Mouse (Mus musculus): ENCODE measurements around the gene Leo1. TPM values are rescaled to one million over a fixed set of nuclear protein-coding genes. Genes with fewer than 3 reads are reported as not detected.
"Not testable (repeated sequence)": the region's sequence is repeated elsewhere in the genome, so short reads cannot be mapped to it uniquely, and the experiment has no call there.

Gene Leo1
- total and polyA plus RNA-seq, 3 experiments: 3.0 to 20.4 (median 12.4) TPM

GRCm38 (mm10) chr9:75441691-75442131 lies 387 bp downstream of the Leo1 start:
- Histone ChIP-seq H3K27ac (peak overlapping the region; percentile 92), H3K4me3 (peak overlapping the region; percentile 85), H3K27me3 (ENCODE audit: control insufficient read depth, insufficient read depth, low read length) (no peaks in the 10 kb centered on the region), H3K79me2 (replicated peaks; ENCODE audit: control insufficient read depth, insufficient read depth, low read length) (peaks cover 3% of the 10 kb centered on the region; the same call in 1 of the 2 replicates), H3K9ac (ENCODE audit: low read depth, low read length) (peak overlapping the region; percentile 90), H3K36me3 (ENCODE audit: control insufficient read depth, insufficient read depth, low read length) (no peaks in the 10 kb centered on the region), H3K4me1 (ENCODE audit: control insufficient read depth, insufficient read depth, low read length) (peaks cover 4% of the 10 kb centered on the region; the same call in 1 of the 2 replicates)
- WGBS: under 1% methylated on average over 28 of the region's 31 CpGs
- peak; percentile 65 for TF ChIP-seq CTCF (IDR thresholded peaks at IDR 0.05)
- TF ChIP-seq POLR2A (IDR thresholded peaks at IDR 0.05; ENCODE audit: insufficient read depth, low read depth, low read length): no peak
- TF ChIP-seq EP300 (IDR thresholded peaks at IDR 0.05; ENCODE audit: insufficient read depth, low read depth, low read length): no peak
- intact Hi-C loops (cut with DNase I): loop anchor here (5.0 kb wide), 1 partner anchor 71 kb away; no protein-coding TSS in a partner anchor
- DNase-seq: no peak

GRCm38 (mm10) chr9:75444981-75445380 lies 3.7 kb downstream of the Leo1 start:
- Histone ChIP-seq H3K27ac (no peak overlapping the region), H3K9ac (ENCODE audit: low read depth, low read length) (no peak overlapping the region), H3K27me3 (ENCODE audit: control insufficient read depth, insufficient read depth, low read length) (no peaks in the 10 kb centered on the region), H3K4me1 (ENCODE audit: control insufficient read depth, insufficient read depth, low read length) (0 out of 2 replicates have a peak, but pooled peaks cover 1% of the 10 kb centered on the region), H3K4me3 (no peak overlapping the region), H3K79me2 (replicated peaks; ENCODE audit: control insufficient read depth, insufficient read depth, low read length) (peaks cover 4% of the 10 kb centered on the region; the same call in 1 of the 2 replicates), H3K36me3 (ENCODE audit: control insufficient read depth, insufficient read depth, low read length) (no peaks in the 10 kb centered on the region)
- no peak for TF ChIP-seq POLR2A (IDR thresholded peaks at IDR 0.05; ENCODE audit: insufficient read depth, low read depth, low read length)
- no peak for TF ChIP-seq CTCF (IDR thresholded peaks at IDR 0.05)
- no peak for TF ChIP-seq EP300 (IDR thresholded peaks at IDR 0.05; ENCODE audit: insufficient read depth, low read depth, low read length)
- 90% methylated on average over 15 of the region's 15 CpGs for WGBS
- intact Hi-C loops (cut with DNase I): loop anchor here (5.0 kb wide), 1 partner anchor 67 kb away; no protein-coding TSS in a partner anchor
- no peak for DNase-seq

GRCm38 (mm10) chr9:75446574-75446973 lies 5.2 kb downstream of the Leo1 start:
- H3K27ac ChIP-seq; H3K4me1 ChIP-seq (ENCODE audit: control insufficient read depth, insufficient read depth, low read length); H3K36me3 ChIP-seq (ENCODE audit: control insufficient read depth, insufficient read depth, low read length); H3K27me3 ChIP-seq (ENCODE audit: control insufficient read depth, insufficient read depth, low read length); H3K79me2 ChIP-seq (replicated peaks; ENCODE audit: control insufficient read depth, insufficient read depth, low read length); intact Hi-C loops (cut with DNase I); DNase-seq; H3K4me3 ChIP-seq; H3K9ac ChIP-seq (ENCODE audit: low read depth, low read length): not testable (repeated sequence)
- 81% methylated on average over 10 of the region's 10 CpGs for WGBS

- H3K36me3 ChIP-seq (ENCODE audit: control insufficient read depth, insufficient read depth, low read length): 0 out of 2 replicates have a peak, but pooled peaks cover 2% of the 10 kb centered on the region
These were observed 6.7 kb downstream of the Leo1 start for GRCm38 (mm10) chr9:75448021-75448420.

GRCm38 (mm10) chr9:75453994-75454393 lies 12.7 kb downstream of the Leo1 start:
- no peaks in the 10 kb centered on the region; the same call in 1 of the 2 replicates for H3K4me1 ChIP-seq (ENCODE audit: control insufficient read depth, insufficient read depth, low read length)
- H3K36me3 ChIP-seq (ENCODE audit: control insufficient read depth, insufficient read depth, low read length): 0 out of 2 replicates have a peak, but pooled peaks cover 2% of the 10 kb centered on the region
- H3K79me2 ChIP-seq (replicated peaks; ENCODE audit: control insufficient read depth, insufficient read depth, low read length): no peaks in the 10 kb centered on the region
- no peak for TF ChIP-seq CTCF (IDR thresholded peaks at IDR 0.05)
- TF ChIP-seq EP300 (IDR thresholded peaks at IDR 0.05; ENCODE audit: insufficient read depth, low read depth, low read length): no peak
- no peak for TF ChIP-seq POLR2A (IDR thresholded peaks at IDR 0.05; ENCODE audit: insufficient read depth, low read depth, low read length)
- no peaks in the 10 kb centered on the region for H3K27me3 ChIP-seq (ENCODE audit: control insufficient read depth, insufficient read depth, low read length)
- DNase-seq: no peak
- H3K4me3 ChIP-seq: no peak overlapping the region
- no peak overlapping the region for H3K27ac ChIP-seq
- WGBS: 60% methylated on average over 2 of the region's 2 CpGs
- intact Hi-C loops (cut with DNase I): no loop called here
- H3K9ac ChIP-seq (ENCODE audit: low read depth, low read length): no peak overlapping the region

More at GRCm38 (mm10) chr9:75448021-75448420, 6.7 kb downstream of the Leo1 start:
- Histone ChIP-seq H3K4me1 (ENCODE audit: control insufficient read depth, insufficient read depth, low read length) (no peaks in the 10 kb centered on the region; the same call in 1 of the 2 replicates), H3K9ac (ENCODE audit: low read depth, low read length) (no peak overlapping the region), H3K27me3 (ENCODE audit: control insufficient read depth, insufficient read depth, low read length) (no peaks in the 10 kb centered on the region), H3K27ac (no peak overlapping the region), H3K4me3 (no peak overlapping the region), H3K79me2 (replicated peaks; ENCODE audit: control insufficient read depth, insufficient read depth, low read length) (0 out of 2 replicates have a peak, but pooled peaks cover 1% of the 10 kb centered on the region)
- intact Hi-C loops (cut with DNase I): no loop called here
- 77% methylated on average over 3 of the region's 3 CpGs for WGBS
- DNase-seq: no peak
- TF ChIP-seq CTCF (IDR thresholded peaks at IDR 0.05) (no peak), EP300 (IDR thresholded peaks at IDR 0.05; ENCODE audit: insufficient read depth, low read depth, low read length) (no peak)

GRCm38 (mm10) chr9:75455684-75456083 lies 14.4 kb downstream of the Leo1 start:
- Histone ChIP-seq H3K27me3 (ENCODE audit: control insufficient read depth, insufficient read depth, low read length) (no peaks in the 10 kb centered on the region), H3K36me3 (ENCODE audit: control insufficient read depth, insufficient read depth, low read length) (0 out of 2 replicates have a peak, but pooled peaks cover 2% of the 10 kb centered on the region), H3K79me2 (replicated peaks; ENCODE audit: control insufficient read depth, insufficient read depth, low read length) (no peaks in the 10 kb centered on the region), H3K9ac (ENCODE audit: low read depth, low read length) (no peak overlapping the region), H3K27ac (no peak overlapping the region), H3K4me3 (no peak overlapping the region), H3K4me1 (ENCODE audit: control insufficient read depth, insufficient read depth, low read length) (no peaks in the 10 kb centered on the region; the same call in 1 of the 2 replicates)
- TF ChIP-seq POLR2A (IDR thresholded peaks at IDR 0.05; ENCODE audit: insufficient read depth, low read depth, low read length): no peak
- no peak for TF ChIP-seq CTCF (IDR thresholded peaks at IDR 0.05)
- TF ChIP-seq EP300 (IDR thresholded peaks at IDR 0.05; ENCODE audit: insufficient read depth, low read depth, low read length): no peak
- DNase-seq: no peak
- 83% methylated on average over 10 of the region's 10 CpGs for WGBS
- intact Hi-C loops (cut with DNase I): no loop called here

Data from heart, adult 2 months (tissue).